Mouse (Mus musculus): ENCODE results near the gene Hivep2. TPM values are rescaled to one million over a fixed set of nuclear protein-coding genes. Genes with fewer than 3 reads are reported as not detected.

The Hivep2 gene
- total RNA-seq, 2 experiments from 2014 or later: 43.4 to 46.6 TPM

GRCm38 (mm10) chr10:14044783-14045392 lies 79.0 kb downstream of the Hivep2 start:
- no peak for DNase-seq
- intact Hi-C loops (cut with DNase I): loop anchor here (5.0 kb wide), 1 partner anchor 78 kb away; the partner anchor contains the start of gene Hivep2

- intact Hi-C loops (cut with DNase I): loop anchor here (5.0 kb wide), 1 partner anchor 78 kb away; the partner anchor contains the start of gene Hivep2
- no peak for DNase-seq
Observed at GRCm38 (mm10) chr10:14045745-14046144, 79.9 kb downstream of the Hivep2 start.

GRCm38 (mm10) chr10:14046171-14046651 lies 80.3 kb downstream of the Hivep2 start:
- DNase-seq: no peak
- intact Hi-C loops (cut with DNase I): loop anchor here (5.0 kb wide), 1 partner anchor 79 kb away; the partner anchor contains the start of gene Hivep2

DNA sequence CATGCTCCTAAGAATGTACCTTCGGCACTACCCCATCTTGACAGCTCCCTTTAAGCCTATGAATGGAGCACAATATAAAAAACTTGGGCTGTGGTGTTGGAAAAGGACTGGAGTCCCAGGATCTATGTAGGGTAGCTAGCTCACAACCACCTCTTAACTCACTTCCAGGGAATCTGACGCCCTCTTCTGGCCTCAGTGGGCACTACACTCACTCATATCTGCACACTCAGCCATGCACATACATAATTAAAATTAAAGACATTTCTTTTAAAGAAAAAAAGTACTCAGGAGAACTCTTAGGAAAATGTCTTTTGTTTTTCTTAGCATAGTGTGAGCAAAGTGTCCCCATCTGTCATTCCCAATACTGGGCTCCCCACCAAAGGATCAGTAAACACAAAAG lies 81.1 kb downstream of the Hivep2 start:
- no peak for DNase-seq
- intact Hi-C loops (cut with DNase I): loop anchor here (5.0 kb wide), 1 partner anchor 80 kb away; the partner anchor contains the start of gene Hivep2

GRCm38 (mm10) chr10:14047661-14048060 lies 81.8 kb downstream of the Hivep2 start:
- intact Hi-C loops (cut with DNase I): loop anchor here (5.0 kb wide), 1 partner anchor 80 kb away; the partner anchor contains the start of gene Hivep2
- DNase-seq: no peak

- intact Hi-C loops (cut with DNase I): loop anchor here (5.0 kb wide), 1 partner anchor 81 kb away; the partner anchor contains the start of gene Hivep2
- no peak for DNase-seq
Observed at GRCm38 (mm10) chr10:14048322-14048915, 82.5 kb downstream of the Hivep2 start.

- peak in 1 of 2 experiments; percentile 28 for DNase-seq
- intact Hi-C loops (cut with DNase I): loop anchor here (5.0 kb wide), 1 partner anchor 82 kb away; the partner anchor contains the start of gene Hivep2
Observed at GRCm38 (mm10) chr10:14048916-14049445, 83.1 kb downstream of the Hivep2 start.

- intact Hi-C loops (cut with DNase I): loop anchor here (5.0 kb wide), 1 partner anchor 82 kb away; the partner anchor contains the start of gene Hivep2
- DNase-seq: no peak
Observed at GRCm38 (mm10) chr10:14049686-14050085, 83.8 kb downstream of the Hivep2 start.

- DNase-seq: no peak
- intact Hi-C loops (cut with DNase I): no loop called here
Observed at GRCm38 (mm10) chr10:14050586-14050985, 84.7 kb downstream of the Hivep2 start.

GRCm38 (mm10) chr10:14052109-14052689 lies 86.3 kb downstream of the Hivep2 start:
- intact Hi-C loops (cut with DNase I): no loop called here
- DNase-seq: no peak

DNA sequence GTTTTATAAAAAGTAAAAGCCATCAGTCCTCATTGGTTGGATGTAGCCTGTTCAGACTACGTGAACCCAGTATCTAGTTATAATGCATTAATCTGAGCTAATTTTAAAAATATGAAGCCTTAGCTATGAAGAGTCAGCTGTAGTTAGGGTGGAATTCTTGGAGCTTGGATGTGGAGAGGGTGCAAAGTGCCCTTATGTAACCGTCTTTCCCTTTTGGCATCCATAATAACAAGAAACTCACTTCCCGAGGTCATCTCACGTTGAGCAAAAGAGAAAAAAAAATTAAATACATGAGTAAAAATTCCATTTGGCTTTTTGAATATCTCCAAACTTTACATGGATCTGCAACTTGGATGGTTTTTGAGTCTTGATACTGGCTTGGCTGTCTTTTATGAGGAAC lies 89.0 kb downstream of the Hivep2 start:
- no peak for DNase-seq
- intact Hi-C loops (cut with DNase I): no loop called here

- DNase-seq: peak in 1 of 2 experiments; percentile 36
- intact Hi-C loops (cut with DNase I): no loop called here
Observed at GRCm38 (mm10) chr10:14055533-14055981, 89.7 kb downstream of the Hivep2 start.

- DNase-seq: no peak
- intact Hi-C loops (cut with DNase I): no loop called here
Observed at GRCm38 (mm10) chr10:14056057-14056456, 90.2 kb downstream of the Hivep2 start.

DNA sequence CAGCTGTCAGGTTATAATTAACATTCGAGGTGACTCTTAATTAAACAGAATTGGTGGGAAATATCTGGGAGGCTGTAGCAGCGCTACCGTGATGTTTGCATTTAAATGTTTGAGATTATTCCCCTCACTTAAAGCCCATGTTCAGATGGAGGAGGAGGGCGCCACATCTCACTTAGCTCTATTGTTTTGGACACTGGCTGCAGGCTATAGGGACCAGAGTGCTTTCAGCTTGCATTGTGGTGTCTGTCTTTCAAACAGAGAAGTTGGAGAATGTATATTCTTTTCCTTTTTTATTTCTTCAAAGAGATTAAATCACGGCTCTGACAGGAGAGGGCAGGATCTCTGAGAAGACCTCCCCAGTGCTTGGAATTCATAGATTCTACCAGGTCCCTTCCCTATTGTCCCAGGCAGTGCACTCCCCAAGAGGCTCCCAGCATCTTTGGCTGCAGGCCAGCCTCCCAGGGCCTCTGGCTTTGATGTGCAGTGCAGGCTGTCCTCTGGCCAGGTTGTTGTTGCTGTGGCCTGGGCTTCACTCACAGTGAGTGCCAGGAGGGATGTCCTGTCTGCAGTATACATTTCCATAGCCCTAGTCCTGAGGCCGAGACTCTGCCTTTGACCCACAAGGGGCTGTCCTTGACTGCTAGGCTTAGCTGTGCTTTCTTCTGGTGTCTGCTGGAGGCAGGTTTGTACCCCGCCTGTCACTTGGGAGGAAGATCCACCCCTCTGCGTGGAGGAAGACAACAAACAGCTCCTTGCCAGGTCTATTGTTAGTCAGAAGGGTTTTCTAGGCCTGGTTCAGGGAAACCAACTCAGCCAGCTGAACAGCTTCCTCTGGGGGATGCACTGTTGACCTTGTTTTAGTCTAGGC lies 90.9 kb downstream of the Hivep2 start:
- intact Hi-C loops (cut with DNase I): no loop called here
- DNase-seq: peak; percentile 57 to 81

DNA sequence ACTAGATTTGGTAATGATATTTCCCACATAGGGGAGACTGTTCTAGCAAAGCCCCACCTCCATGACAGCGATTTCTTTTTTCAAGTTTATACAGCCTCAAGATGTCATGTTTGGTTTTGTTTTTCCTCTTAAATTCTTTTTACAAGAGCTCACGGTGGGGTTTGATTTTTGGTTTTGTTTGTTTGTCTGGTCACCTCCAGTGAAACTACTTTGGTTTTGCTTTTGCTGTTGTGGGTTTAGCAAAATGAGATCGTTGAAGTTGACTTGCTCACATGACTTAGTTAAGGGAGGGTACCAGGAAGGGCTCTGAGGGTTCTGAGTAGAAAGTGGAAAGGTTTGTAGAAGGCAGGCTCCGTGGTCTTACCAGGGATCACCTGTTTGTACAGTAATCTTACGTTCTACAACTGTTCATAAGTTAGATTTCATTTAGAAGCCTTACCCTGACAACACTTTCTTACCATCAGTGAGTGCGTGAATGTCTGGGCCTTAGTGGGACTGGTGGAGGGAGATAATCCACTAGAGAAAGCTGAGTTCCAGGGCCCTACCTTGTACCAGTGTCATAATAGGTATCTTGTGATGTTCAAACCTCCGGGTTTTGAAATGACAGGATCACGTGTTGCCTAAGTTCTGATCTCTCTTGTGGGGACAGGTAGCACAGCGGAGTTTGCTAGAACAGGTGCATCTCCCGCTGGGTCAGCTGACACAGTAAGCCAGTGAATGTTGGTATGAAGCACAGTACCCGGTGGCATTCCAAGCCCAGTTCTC lies 92.1 kb downstream of the Hivep2 start:
- intact Hi-C loops (cut with DNase I): no loop called here
- DNase-seq: no peak

DNA sequence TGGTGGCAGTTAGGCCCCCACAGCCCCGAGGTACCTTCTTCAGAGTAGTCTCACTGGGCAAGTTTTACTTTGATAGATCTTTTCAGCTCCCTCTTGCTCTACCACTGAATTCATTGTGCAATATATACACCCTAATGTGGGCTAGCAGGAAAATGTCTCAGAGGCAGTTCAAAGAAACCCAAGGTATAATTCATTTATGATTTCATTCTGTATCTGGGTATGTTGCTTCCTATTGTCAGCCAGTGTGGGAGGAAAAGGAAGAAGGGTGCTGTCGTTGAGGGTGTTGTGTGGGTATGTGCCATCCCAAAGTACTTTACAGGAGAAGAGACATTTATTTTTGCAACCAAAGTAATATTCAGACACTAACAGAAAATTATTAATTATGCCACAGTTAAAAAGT lies 92.9 kb downstream of the Hivep2 start:
- intact Hi-C loops (cut with DNase I): no loop called here
- DNase-seq: no peak

- no peak for DNase-seq
- intact Hi-C loops (cut with DNase I): no loop called here
Observed at GRCm38 (mm10) chr10:14059581-14059980, 93.7 kb downstream of the Hivep2 start.

DNA sequence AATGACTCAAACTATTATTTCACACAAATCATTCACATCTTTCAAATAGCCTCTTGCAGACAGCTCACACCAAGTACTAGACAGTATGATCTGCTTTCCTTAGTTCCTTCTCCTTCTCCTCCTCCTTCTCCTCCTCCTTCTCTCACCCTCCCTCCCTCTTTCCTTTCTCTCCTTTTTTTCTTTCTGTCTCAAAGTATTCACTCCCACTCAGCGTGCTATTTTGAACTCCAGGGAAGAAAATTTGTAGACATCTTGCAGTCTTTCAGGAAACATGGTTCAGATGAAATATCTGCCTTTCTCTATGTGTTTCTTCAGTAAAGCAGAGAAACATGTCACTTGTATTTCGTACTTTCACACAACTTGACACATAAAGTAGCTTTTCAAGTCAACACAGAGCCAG lies 94.4 kb downstream of the Hivep2 start:
- no peak for DNase-seq
- intact Hi-C loops (cut with DNase I): no loop called here

GRCm38 (mm10) chr10:14063226-14063625 lies 97.4 kb downstream of the Hivep2 start:
- intact Hi-C loops (cut with DNase I): no loop called here
- DNase-seq: no peak

Measured in gastrocnemius, postnatal 36 days (tissue).